Mouse (Mus musculus) natural killer cell, adult 2 months (primary cell): ENCODE results near the gene Ltb.

ENCODE experiments used
- DNase-seq, 2 experiments: peaks; one replicate each; pipeline ENCODE4 v3.0.0; 2022; ENCODE audit warnings: low spot score in 2 of 2

Gene Ltb

DNA sequence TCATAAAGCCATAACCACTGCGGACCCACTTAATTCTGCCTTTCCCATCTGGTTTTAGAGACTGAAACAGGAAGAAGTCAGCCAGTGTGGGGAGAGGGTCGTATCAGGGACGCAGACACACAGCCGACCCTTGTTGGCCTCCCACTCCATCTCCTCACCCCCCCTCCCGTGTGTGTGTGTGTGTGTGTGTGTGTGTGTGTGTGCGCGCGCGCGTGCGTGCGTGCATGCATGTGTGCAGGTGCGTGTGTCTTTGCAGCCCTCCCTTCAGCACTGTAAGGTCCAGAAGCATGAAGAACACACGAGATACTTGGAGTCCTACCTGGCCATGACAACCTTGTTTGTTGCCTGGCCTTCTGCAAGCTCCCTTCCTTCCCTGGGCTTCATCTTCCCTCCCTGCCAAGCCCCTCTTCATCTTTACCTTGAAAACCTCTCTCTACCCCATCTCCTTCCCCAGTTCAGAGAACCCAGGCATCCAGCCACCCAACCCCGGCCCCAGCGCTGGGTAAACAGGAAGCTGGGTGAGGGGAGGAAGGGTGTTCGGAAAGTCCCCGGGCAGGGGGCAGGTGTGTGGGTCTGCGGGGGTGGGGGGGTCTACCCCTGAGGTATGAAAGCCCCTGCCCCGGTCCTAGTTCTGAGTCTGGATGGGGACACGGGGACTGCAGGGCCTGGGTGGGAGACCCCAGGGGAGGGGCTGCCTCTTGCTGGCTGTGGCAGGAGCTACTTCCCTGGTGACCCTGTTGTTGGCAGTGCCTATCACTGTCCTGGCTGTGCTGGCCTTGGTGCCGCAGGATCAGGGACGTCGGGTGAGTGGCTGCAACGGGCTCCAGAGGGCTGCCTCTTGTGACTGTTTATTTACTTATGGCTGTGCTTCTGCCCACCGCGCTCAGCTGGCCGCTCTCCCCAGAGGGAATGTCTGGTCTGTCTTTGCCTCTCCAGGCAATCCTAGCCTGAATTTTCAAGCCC, at the start of gene Ltb:
Gene Ltb (plus strand): TSS at position 559 of the 963 bp plus-strand sequence.
- peak; percentile 66 to 81 for DNase-seq

- DNase-seq, result no peak
These were observed 48.1 kb upstream of the Ltb start for GRCm38 (mm10) chr17:35146139-35146538.

- DNase-seq, result no peak
These were observed 46.9 kb upstream of the Ltb start for GRCm38 (mm10) chr17:35147348-35147747.

- no peak for DNase-seq
These were observed 46.2 kb upstream of the Ltb start for GRCm38 (mm10) chr17:35147922-35148639.

DNA sequence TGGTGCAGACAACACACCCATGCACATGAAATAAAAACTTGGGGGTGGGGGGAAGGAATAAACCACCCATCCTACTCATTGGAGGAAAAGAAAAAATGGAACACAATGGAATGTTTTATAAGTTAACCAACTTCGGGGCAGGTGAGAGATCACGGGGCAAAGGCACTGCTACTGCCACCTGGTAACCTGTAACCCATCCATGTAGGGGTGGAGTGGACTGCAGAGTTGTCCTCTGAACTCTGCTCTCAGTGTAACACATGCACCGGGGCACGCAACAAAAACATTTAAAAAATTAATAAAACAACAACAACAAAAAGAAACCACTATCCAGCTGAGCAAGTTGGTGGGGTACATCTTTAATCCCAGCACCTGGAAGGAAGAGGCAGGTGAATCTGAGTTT, 42.1 kb upstream of the Ltb start:
- no peak for DNase-seq

DNA sequence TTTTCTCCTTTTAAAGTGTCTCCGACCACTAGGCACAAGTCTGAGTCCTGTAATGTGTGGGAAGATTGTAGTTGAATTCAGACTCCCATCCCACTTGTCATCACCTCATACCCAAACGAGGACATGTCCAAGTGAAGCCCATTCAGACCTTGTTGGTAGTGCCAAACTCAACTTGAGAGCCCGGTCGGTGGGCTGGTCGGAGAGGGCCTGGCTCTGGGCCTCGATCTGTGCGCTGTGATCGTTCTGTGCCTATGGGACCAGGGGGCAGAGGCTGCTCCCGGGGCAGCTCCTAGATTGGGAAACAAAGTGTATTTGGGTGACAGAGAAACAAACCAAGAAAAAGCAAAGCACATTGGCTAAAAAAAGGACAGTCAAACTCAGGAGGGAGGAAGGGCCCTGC, 41.2 kb upstream of the Ltb start:
- DNase-seq, result no peak

DNA sequence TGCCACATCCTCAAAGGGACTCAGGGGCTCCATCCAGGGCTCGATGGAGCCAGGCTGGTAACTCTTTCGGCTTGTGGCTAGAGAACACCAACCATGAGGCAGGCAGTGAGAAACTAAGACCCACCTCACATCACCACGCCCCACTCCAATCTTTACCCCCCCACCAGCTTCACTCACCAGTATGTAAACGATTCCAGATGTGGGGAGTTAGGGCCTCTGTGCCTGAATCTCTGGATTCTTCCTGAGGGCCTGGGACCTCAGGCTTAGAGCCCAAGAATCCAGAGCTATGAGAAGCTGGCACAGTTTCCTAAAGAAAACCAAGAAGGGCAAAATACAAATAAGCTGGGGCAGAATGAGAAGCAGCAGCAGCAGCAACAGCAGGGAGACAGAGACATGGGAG, 40.3 kb upstream of the Ltb start:
- no peak for DNase-seq

DNA sequence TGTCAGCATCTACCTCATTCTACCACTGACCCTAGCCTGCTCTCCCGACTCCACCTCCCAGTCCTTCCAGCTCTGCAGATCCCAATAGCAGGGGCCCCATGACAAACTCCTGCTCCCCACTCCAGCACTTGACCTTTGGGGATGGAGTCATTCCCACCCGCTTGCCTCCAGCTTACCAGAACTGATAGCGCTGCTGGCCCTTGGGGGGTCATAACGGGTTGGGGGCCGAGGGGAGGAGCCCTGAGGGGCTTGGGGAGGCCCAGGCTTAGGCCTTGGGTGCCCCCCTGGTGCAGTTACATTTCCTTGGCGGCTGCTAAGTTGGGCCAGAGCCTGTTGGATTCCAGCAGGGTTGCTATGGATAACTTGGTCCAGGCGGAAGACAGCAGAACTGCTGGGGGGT, 39.6 kb upstream of the Ltb start:
- no peak for DNase-seq

DNA sequence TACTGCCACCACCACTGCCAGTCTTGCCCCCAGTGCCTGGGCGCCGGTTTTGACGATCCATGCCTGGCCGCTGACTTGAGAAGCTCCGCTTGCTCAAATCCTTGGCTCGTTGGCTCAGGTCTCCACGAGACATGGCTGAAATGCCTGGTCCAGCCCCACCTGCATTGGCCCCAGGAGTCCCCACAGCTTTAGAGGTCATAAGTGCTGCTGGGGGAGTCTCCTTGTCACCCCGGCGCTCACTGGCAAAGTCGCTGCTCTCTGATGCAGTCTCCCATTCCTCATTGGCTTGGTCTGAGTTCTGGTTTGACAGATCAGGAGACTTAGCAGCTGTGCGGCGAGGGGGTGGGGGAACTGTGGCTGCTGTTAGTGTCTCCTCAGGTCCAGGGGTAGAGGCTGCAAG, 38.8 kb upstream of the Ltb start:
- no peak for DNase-seq

DNA sequence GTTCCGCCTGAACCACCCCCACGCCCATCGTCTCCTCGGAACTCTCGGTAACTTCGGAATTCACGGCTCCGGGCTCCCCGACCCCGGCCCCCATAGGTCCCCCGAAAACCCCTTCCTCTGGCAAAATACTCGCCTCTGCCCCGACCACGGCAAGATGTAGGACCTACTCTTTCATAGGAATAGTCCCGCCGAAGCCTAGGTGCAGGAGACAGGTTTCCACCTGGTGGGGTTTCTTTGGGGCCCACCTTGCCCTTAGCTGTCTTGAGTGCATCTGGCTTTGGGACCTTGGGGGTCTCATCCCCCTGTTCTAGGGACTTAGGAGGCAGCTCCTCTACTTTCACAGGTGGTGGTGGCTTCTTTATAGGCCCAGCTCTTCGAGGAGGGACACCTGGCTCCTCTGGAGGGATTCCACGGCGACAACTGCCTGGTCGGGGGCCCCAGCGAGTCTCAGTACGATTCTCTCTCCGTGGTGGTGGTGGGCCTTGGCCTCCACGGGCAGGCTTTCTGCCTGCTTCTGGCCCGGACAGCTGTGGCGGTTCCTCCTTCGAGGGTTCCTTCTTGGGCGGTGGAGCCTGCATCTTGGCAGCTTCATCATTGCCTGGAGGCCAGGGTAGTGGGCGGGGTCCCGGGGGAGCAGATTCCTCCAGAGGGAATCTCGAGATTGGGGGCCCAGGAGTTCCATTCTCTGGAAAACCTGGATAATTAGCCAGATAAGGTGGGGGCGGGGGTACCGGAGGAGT, 37.6 kb upstream of the Ltb start:
- no peak for DNase-seq

- no peak for DNase-seq
These were observed 37.0 kb upstream of the Ltb start for GRCm38 (mm10) chr17:35157254-35157653.

- DNase-seq, result no peak
These were observed 36.5 kb upstream of the Ltb start for GRCm38 (mm10) chr17:35157661-35158175.

DNA sequence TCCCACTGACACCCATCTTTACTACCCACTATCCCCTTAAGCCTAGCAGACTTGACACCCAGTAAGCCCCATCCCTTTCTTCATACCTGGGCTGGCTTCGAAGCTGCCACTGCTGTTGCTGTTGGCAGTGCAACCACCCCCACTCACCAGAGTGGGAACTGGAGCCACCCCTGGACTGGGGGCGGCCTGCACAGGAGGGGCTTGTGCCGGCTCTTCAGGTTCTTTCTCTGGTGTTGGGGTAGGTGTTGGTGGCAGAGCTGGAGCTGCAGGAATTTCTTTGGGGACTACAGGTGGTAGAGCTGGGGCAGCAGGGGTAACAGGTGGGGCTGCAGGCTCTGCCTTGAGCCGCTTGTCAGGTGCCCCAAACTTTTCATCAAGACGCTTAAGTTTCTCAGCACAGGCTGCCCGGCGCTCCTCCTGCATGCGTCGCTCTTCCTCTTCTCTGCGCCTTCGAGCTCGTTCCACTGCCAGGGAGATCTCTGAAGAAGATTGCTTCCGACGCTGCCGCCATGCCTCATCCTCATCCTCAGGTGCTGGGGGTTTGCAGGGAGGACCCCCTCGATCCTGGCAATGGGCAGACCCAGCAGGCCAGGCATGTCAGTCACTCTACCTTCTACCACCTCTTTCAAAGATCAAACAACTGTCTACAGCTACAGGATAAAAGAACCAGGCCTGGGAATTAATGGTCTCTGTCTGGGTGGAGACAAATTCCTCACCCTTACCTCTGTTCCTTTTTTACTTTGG, 35.2 kb upstream of the Ltb start:
- DNase-seq, result no peak

DNA sequence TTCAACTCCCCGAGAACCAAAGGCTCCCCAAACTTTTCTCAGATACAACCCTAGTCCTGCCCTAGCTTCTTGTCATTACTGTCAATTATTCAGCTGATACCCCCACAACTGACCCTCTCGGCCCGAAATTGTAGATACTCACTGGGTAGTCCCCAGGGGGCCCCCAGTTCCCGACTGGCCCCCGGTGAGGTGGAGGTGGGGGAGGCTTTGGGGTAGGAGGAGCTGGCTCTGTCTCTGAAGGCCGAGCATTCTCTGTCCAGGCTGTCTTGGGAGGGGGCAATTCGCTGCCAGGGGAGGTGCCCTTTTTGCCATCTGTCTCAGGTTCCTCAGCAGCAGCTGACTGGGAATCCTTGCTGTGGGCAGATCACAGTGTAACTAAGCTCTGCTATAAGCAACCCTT, 34.6 kb upstream of the Ltb start:
- DNase-seq, result no peak

DNA sequence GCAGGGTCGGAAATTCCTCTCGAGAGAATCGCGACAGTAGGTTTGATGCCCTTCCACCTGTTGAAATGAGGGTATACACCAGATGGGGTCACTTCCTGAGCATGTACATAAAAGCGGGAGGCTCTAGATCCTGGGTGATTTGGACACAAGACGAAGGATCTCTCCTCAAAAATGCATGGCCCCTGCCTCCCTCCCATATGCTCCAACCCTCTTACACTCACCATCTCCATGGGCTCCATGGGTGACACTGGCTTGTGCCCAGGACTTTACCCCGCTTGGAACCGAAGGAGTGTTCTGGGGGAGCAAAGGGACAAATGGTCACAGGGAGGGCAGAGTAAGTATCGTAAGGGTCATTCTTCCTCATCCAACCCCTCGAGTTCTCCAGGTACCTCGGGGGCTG, 32.8 kb upstream of the Ltb start:
- no peak for DNase-seq

- DNase-seq, result no peak
These were observed 32.1 kb upstream of the Ltb start for GRCm38 (mm10) chr17:35162121-35162520.

GRCm38 (mm10) chr17:35162730-35163129, 31.5 kb upstream of the Ltb start:
- no peak for DNase-seq

GRCm38 (mm10) chr17:35163326-35164081, 30.7 kb upstream of the Ltb start:
- no peak for DNase-seq

DNA sequence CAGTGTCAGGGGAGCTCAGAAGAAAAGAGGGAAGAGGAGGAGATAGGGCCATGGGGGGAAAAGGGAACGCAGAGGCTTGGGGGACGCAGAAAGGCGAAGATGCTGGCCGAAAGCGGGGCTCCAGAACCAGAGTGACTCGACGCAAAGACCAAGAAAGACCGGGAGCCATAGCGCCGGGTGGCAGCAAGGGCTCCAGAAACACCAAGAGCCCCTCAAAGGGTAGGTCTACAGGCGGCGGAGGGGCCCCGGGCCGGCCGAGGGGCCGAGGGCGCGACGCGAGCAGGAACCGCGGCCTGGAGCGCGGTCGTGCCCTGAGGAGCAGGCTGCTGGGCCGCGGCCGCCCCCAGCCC, 30.0 kb upstream of the Ltb start:
- DNase-seq, result no peak

GRCm38 (mm10) chr17:35164568-35165450, 29.4 kb upstream of the Ltb start, which contains the start of gene Prrc2a:
Gene Prrc2a, minus strand, starts transcription at chr17:35164897.
- peak; percentile 97 for DNase-seq
